Mouse (Mus musculus) hindbrain, embryonic 13.5 days (tissue): Measurements from ENCODE around the gene Ttl. TPM values are rescaled to one million over a fixed set of nuclear protein-coding genes. Genes with fewer than 3 reads are reported as not detected.

Experiments
- ATAC-seq: fragments of 200-750 bp; cut with Nextera tagmentation; 2 replicates; pipeline ENCODE4 v1.8.0; 2017; ENCODE audit warnings: moderate TSS enrichment; ENCODE audit not compliant: low FRiP score
- H3K27ac ChIP-seq: fragments of 300-500 bp; sonication (generic); 2 replicates; pipeline ENCODE4 v1.5.1; 2015; ENCODE audit warnings: inconsistent platforms, mild to moderate bottlenecking, moderate library complexity
- H3K27me3 ChIP-seq: fragments of 300-500 bp; sonication (generic); 2 replicates; pipeline ENCODE4 v1.6.1; 2015; ENCODE audit warnings: mild to moderate bottlenecking, inconsistent platforms
- H3K36me3 ChIP-seq: fragments of 300-500 bp; sonication (generic); 2 replicates; pipeline ENCODE4 v1.6.1; 2015; ENCODE audit warnings: mild to moderate bottlenecking, inconsistent platforms
- H3K4me1 ChIP-seq: fragments of 300-500 bp; sonication (generic); replicated peaks from 2 replicates; pipeline ENCODE4 v1.6.1; 2015; ENCODE audit warnings: inconsistent platforms
- H3K4me2 ChIP-seq: fragments of 300-500 bp; sonication (generic); 2 replicates; pipeline ENCODE4 v1.6.1; 2015; ENCODE audit warnings: inconsistent platforms, mild to moderate bottlenecking, moderate library complexity
- H3K4me3 ChIP-seq: fragments of 300-500 bp; sonication (generic); 2 replicates; pipeline ENCODE4 v1.5.1; 2015; ENCODE audit warnings: mild to moderate bottlenecking, inconsistent platforms
- H3K9ac ChIP-seq: fragments of 300-500 bp; sonication (generic); 2 replicates; pipeline ENCODE4 v1.6.1; 2015; ENCODE audit warnings: mild to moderate bottlenecking, inconsistent platforms
- H3K9me3 ChIP-seq: fragments of 300-500 bp; sonication (generic); 2 replicates; pipeline ENCODE4 v1.6.1; 2016; ENCODE audit warnings: inconsistent platforms
- WGBS: fragments of 180-500 bp; shearing (Covaris S2); methylation state at CpG from one replicate; pipeline ENCODE4 v1.1.7; 2015; 5-methylcytosine and 5-hydroxymethylcytosine counted together
- polyA plus RNA-seq: library from polyadenylated mRNA; unstranded; fragments of >200 nt; fragmentation: Nextera tagmentation; extraction: Ambion mirVana; gene quantifications from 2 replicates; pipeline ENCODE4 v1.2.1, GENCODE M21; 2015

Ttl gene
- polyA plus RNA-seq, 1 experiment from 2014 or later, result 33.8 TPM

- no peaks in the 10 kb centered on the region for H3K4me1 ChIP-seq
- no peak overlapping the region for H3K27ac ChIP-seq
- no peak for ATAC-seq
- H3K4me2 ChIP-seq, result no peak overlapping the region
- no peak overlapping the region for H3K4me3 ChIP-seq
- H3K36me3 ChIP-seq, result peaks cover 68% of the 10 kb centered on the region
- 97% methylated on average over 12 of the region's 12 CpGs for WGBS
- no peak overlapping the region for H3K9ac ChIP-seq
- H3K27me3 ChIP-seq, result no peaks in the 10 kb centered on the region
- H3K9me3 ChIP-seq, result no peaks in the 10 kb centered on the region
Observed at GRCm38 (mm10) chr2:129092810-129093209, 27.1 kb downstream of the Ttl start.

GRCm38 (mm10) chr2:129093926-129094724, 28.4 kb downstream of the Ttl start:
- Histone ChIP-seq H3K9me3 (no peaks in the 10 kb centered on the region), H3K4me2 (no peak overlapping the region), H3K9ac (no peak overlapping the region), H3K4me3 (no peak overlapping the region), H3K36me3 (peaks cover 57% of the 10 kb centered on the region), H3K27ac (no peak overlapping the region), H3K4me1 (no peaks in the 10 kb centered on the region), H3K27me3 (no peaks in the 10 kb centered on the region)
- no peak for ATAC-seq
- WGBS, result 90% methylated on average over 18 of the region's 18 CpGs

- H3K4me3 ChIP-seq, result peak within 1 kb of the TSS; percentile 73
- WGBS, result under 1% methylated on average over 35 of the region's 35 CpGs
- H3K9me3 ChIP-seq, result no peaks in the 10 kb centered on the region
- ATAC-seq, result peak; percentile 99
- peak within 1 kb of the TSS; percentile 79 for H3K9ac ChIP-seq
- H3K4me2 ChIP-seq, result peak within 1 kb of the TSS; percentile 78
- no peaks in the 10 kb centered on the region for H3K27me3 ChIP-seq
- H3K36me3 ChIP-seq, result peaks cover 30% of the 10 kb centered on the region
- peaks cover 12% of the 10 kb centered on the region for H3K4me1 ChIP-seq
- no peak within 1 kb of the TSS for H3K27ac ChIP-seq
Observed at GRCm38 (mm10) chr2:129100784-129101310, 35.1 kb downstream of the Ttl start, which contains the start of gene Polr1b. TSS of gene Polr1b (plus strand) at chr2:129100995.

DNA sequence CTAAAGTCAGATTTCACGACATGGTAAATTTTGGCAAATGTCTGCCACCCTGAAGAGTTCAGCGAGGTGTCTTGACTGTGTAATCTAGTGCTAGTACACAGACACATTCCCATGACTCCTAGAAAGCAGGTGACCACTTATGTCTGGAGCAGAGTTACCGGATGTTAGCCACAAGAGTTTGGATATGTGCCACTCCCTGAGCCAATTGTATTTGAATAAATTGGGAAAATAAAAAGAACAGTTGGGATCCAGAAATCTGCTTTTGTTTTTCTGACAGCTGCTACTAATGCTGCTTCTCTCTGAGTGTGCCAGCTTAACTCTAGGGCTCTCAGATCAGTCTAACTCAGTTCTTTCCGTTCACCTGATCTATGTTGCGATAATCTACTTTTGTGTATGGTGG, 47.2 kb downstream of the Ttl start:
- no peak for ATAC-seq
- no peaks in the 10 kb centered on the region for H3K4me1 ChIP-seq
- WGBS, result 94% methylated on average over 5 of the region's 5 CpGs
- peaks cover 78% of the 10 kb centered on the region for H3K36me3 ChIP-seq
- no peak overlapping the region for H3K4me3 ChIP-seq
- no peak overlapping the region for H3K4me2 ChIP-seq
- H3K9ac ChIP-seq, result no peak overlapping the region
- no peak overlapping the region for H3K27ac ChIP-seq
- no peaks in the 10 kb centered on the region for H3K9me3 ChIP-seq
- no peaks in the 10 kb centered on the region for H3K27me3 ChIP-seq

DNA sequence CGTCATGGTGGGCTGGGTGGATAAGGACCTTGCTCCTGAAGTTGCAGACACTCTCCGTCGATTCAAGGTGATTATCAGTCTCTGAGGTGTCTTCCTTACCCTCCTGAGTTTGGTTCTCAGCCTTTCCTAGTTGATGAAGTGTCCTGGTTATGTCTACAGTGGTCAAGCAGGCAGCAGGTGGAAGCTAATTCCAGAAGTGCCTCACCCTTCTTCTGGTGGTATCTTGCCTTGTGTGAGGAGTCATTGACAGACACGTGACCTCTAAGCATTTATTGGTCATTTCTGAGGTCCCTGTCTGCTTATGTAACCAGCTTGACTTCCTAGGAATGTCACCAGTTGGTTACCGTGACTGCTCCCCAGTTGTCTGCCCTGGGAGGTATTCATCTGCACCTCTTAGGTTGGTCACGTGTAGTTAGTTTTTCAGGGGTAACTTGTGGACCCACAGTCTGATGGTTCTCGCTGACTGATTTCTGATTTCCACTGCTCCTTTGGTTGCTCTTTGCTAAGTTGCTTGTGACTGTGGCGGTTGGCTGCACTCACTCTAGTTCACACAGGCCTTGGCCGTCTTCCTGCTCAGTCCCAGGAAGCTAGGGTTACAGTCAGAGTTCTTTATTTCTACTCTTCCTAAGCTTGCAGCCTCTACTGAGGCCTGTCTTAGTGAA, 50.1 kb downstream of the Ttl start:
- Histone ChIP-seq H3K4me2 (no peak overlapping the region), H3K4me3 (no peak overlapping the region), H3K9ac (no peak overlapping the region), H3K4me1 (no peaks in the 10 kb centered on the region), H3K36me3 (peaks cover 89% of the 10 kb centered on the region), H3K9me3 (no peaks in the 10 kb centered on the region), H3K27me3 (no peaks in the 10 kb centered on the region), H3K27ac (no peak overlapping the region)
- 93% methylated on average over 9 of the region's 9 CpGs for WGBS
- ATAC-seq, result no peak

- Histone ChIP-seq H3K27me3 (no peaks in the 10 kb centered on the region), H3K9ac (no peak overlapping the region), H3K9me3 (no peaks in the 10 kb centered on the region), H3K27ac (no peak overlapping the region), H3K4me2 (no peak overlapping the region), H3K36me3 (peaks cover 92% of the 10 kb centered on the region), H3K4me1 (no peaks in the 10 kb centered on the region), H3K4me3 (no peak overlapping the region)
- ATAC-seq, result no peak
- 94% methylated on average over 1 of the region's 1 CpGs for WGBS
Observed at GRCm38 (mm10) chr2:129116368-129116739, 50.6 kb downstream of the Ttl start.

DNA sequence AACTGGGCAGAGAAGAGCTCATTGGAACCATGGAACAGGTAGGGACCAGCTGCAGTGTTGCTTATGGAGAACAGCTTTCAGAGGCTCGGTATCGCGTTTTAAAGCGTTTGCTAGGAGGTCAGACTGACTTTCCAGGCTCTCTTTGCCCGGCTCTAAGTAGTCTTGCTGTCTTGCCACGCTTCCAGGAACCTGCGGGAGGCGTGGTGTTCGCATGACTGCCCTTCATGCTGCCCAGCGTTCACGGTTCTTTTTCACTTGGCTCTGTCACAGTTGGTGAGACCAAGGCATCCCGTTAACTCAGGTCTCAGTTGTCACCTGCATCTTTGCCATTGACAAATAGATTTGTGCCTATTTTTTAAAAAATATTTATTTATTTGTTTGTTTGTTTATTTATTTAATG, 52.3 kb downstream of the Ttl start:
- Histone ChIP-seq H3K36me3 (peaks cover 92% of the 10 kb centered on the region), H3K27me3 (no peaks in the 10 kb centered on the region), H3K4me1 (no peaks in the 10 kb centered on the region), H3K4me3 (no peak overlapping the region), H3K9me3 (no peaks in the 10 kb centered on the region), H3K4me2 (no peak overlapping the region), H3K9ac (no peak overlapping the region), H3K27ac (no peak overlapping the region)
- WGBS, result 95% methylated on average over 12 of the region's 12 CpGs
- ATAC-seq, result no peak

DNA sequence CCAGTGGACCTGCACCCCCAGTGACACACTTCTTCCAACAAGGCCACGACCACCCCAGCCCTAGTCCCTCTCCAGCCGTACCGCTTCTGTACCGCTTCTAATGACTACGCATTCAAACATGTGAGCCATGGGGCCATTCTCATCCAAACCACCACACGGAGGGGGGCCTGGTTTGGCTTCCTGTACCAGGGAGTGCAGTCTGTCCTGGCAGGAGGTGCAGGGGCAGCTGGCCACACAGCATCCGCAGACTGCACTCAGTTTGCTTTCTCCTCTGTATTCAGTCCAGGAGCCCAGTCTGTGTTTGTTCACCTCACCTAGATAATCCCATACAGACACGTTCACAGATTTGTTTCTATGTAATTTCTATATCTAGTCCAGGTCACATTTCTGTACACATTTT, 56.2 kb downstream of the Ttl start:
- no peak overlapping the region for H3K4me2 ChIP-seq
- H3K4me3 ChIP-seq, result no peak overlapping the region
- ATAC-seq, result no peak
- no peak overlapping the region for H3K9ac ChIP-seq
- H3K27me3 ChIP-seq, result no peaks in the 10 kb centered on the region
- 94% methylated on average over 8 of the region's 8 CpGs for WGBS
- no peaks in the 10 kb centered on the region for H3K9me3 ChIP-seq
- no peak overlapping the region for H3K27ac ChIP-seq
- H3K4me1 ChIP-seq, result no peaks in the 10 kb centered on the region
- peaks cover 93% of the 10 kb centered on the region for H3K36me3 ChIP-seq

- peak; percentile 100 for ATAC-seq
- Histone ChIP-seq H3K9ac (peak within 1 kb of the TSS; percentile 90), H3K4me2 (peak within 1 kb of the TSS; percentile 83), H3K27ac (peak within 1 kb of the TSS; percentile 91), H3K4me3 (peak within 1 kb of the TSS; percentile 65), H3K27me3 (no peaks in the 10 kb centered on the region), H3K36me3 (peaks cover 56% of the 10 kb centered on the region), H3K4me1 (peaks cover 19% of the 10 kb centered on the region), H3K9me3 (peaks cover 9% of the 10 kb centered on the region)
- WGBS, result under 1% methylated on average over 35 of the region's 35 CpGs
Observed at GRCm38 (mm10) chr2:129129412-129129929, 63.7 kb downstream of the Ttl start, which contains the start of gene Chchd5. TSS of gene Chchd5 (plus strand) at chr2:129129700.

DNA sequence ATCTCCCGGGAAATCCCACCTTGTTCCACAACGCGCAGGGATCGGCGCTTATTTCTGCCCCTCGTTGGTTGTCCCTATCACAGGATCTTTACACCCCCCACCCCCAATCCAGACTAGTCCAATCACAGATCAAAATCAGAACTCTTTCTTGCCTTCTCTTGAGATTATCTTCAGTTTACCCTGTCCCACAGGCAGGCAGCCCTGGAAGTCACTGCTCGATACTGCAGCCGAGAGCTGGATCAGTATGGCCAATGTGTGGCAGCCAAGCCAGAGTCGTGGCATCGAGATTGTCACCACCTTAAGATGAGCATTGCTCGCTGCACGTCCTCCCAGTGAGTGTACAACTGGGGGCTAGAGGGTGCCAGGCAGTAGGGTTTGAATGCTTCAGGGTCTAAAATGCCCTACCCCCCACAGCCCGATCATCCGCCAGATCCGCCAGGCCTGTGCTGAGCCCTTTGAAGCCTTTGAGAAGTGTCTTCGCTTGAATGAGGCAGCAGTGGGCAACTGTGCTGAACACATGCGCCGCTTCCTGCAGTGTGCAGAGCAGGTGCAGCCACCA, 64.3 kb downstream of the Ttl start:
- peaks cover 50% of the 10 kb centered on the region for H3K36me3 ChIP-seq
- ATAC-seq, result peak; percentile 60
- WGBS, result 35% methylated on average over 18 of the region's 18 CpGs
- peaks cover 19% of the 10 kb centered on the region for H3K4me1 ChIP-seq
- H3K27me3 ChIP-seq, result no peaks in the 10 kb centered on the region
- H3K9ac ChIP-seq, result peak overlapping the region; percentile 77
- peak overlapping the region; percentile 65 for H3K4me3 ChIP-seq
- peak overlapping the region; percentile 90 for H3K27ac ChIP-seq
- peaks cover 9% of the 10 kb centered on the region for H3K9me3 ChIP-seq
- H3K4me2 ChIP-seq, result peak overlapping the region; percentile 83

DNA sequence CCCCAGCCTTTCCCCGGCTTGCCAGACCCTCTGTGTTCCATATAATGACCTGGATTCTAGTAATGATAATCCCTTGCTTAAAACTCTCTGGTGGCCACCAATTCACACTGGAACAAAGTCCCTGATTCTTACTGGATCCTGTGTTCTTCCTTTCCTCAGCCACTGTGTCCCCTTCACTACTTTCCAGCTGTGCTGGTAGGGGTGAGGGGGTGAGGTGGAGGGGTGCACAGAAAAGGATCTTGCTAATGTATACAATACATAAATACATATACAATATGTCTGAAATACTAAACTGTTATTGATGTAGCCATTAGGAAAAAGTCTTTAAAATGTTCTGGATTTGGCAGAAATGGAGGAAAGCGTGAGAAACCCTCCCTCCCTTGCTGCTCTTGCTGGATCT, 65.0 kb downstream of the Ttl start:
- Histone ChIP-seq H3K9ac (peak overlapping the region; percentile 77), H3K27ac (peak overlapping the region; percentile 90; the same call in 1 of the 2 replicates), H3K4me1 (peaks cover 19% of the 10 kb centered on the region), H3K4me2 (peak overlapping the region; percentile 83), H3K27me3 (no peaks in the 10 kb centered on the region), H3K9me3 (peaks cover 9% of the 10 kb centered on the region), H3K4me3 (peak overlapping the region; percentile 65; the same call in 1 of the 2 replicates), H3K36me3 (peaks cover 43% of the 10 kb centered on the region)
- ATAC-seq, result no peak
- 100% methylated on average over 2 of the region's 2 CpGs for WGBS

GRCm38 (mm10) chr2:129132231-129132630, 66.5 kb downstream of the Ttl start:
- ATAC-seq, result no peak
- WGBS, result 96% methylated on average over 7 of the region's 7 CpGs
- Histone ChIP-seq H3K4me3 (no peak overlapping the region), H3K4me2 (no peak overlapping the region), H3K27ac (no peak overlapping the region), H3K9ac (no peak overlapping the region), H3K27me3 (no peaks in the 10 kb centered on the region), H3K9me3 (peaks cover 9% of the 10 kb centered on the region), H3K4me1 (peaks cover 19% of the 10 kb centered on the region), H3K36me3 (peaks cover 28% of the 10 kb centered on the region)
